Mouse (Mus musculus) liver, adult (tissue): Measurements from ENCODE around the gene Adamts15.

ENCODE experiments used
- GATA4 ChIP-seq: IDR thresholded peaks from 2 replicates; pipeline ENCODE4 v1.6.1; 2014; ENCODE audit warnings: mild to moderate bottlenecking, low read length; ENCODE audit not compliant: insufficient replicate concordance

Gene Adamts15

GRCm38 (mm10) chr9:30922197-30922894, at the start of gene Adamts15:
Adamts15 (minus strand) TSS chr9:30922452.
- no peak for TF ChIP-seq GATA4

GRCm38 (mm10) chr9:30971967-30972366, 49.7 kb upstream of the Adamts15 start:
- TF ChIP-seq GATA4, result no peak

- no peak for TF ChIP-seq GATA4
Measured at GRCm38 (mm10) chr9:30970001-30970400, 47.7 kb upstream of the Adamts15 start.

- TF ChIP-seq GATA4, result no peak
Measured at GRCm38 (mm10) chr9:30968130-30968529, 45.9 kb upstream of the Adamts15 start.

- no peak for TF ChIP-seq GATA4
Measured at GRCm38 (mm10) chr9:30966881-30967280, 44.6 kb upstream of the Adamts15 start.

- no peak for TF ChIP-seq GATA4
Measured at GRCm38 (mm10) chr9:30964685-30965084, 42.4 kb upstream of the Adamts15 start.

- no peak for TF ChIP-seq GATA4
Measured at GRCm38 (mm10) chr9:30963780-30964179, 41.5 kb upstream of the Adamts15 start.

GRCm38 (mm10) chr9:30955246-30955645, 33.0 kb upstream of the Adamts15 start:
- TF ChIP-seq GATA4, result no peak

- no peak for TF ChIP-seq GATA4
Measured at GRCm38 (mm10) chr9:30953287-30953686, 31.0 kb upstream of the Adamts15 start.

GRCm38 (mm10) chr9:30951461-30951860, 29.2 kb upstream of the Adamts15 start:
- TF ChIP-seq GATA4, result no peak

- TF ChIP-seq GATA4, result no peak
Measured at GRCm38 (mm10) chr9:30950592-30950991, 28.3 kb upstream of the Adamts15 start.

GRCm38 (mm10) chr9:30949971-30950370, 27.7 kb upstream of the Adamts15 start:
- no peak for TF ChIP-seq GATA4

GRCm38 (mm10) chr9:30949422-30949821, 27.2 kb upstream of the Adamts15 start:
- TF ChIP-seq GATA4, result no peak

GRCm38 (mm10) chr9:30945276-30945675, 23.0 kb upstream of the Adamts15 start:
- TF ChIP-seq GATA4, result no peak

- no peak for TF ChIP-seq GATA4
Measured at GRCm38 (mm10) chr9:30944234-30944633, 22.0 kb upstream of the Adamts15 start.

GRCm38 (mm10) chr9:30943341-30943740, 21.1 kb upstream of the Adamts15 start:
- no peak for TF ChIP-seq GATA4
